Mouse (Mus musculus) megakaryocyte progenitor cell, adult 5-6 weeks (primary cell): ENCODE measurements around the gene 0610010F05Rik. TPM values are rescaled to one million over a fixed set of nuclear protein-coding genes. Genes with fewer than 3 reads are reported as not detected.
"Not testable (repeated sequence)": the region's sequence is repeated elsewhere in the genome, so short reads cannot be mapped to it uniquely, and the experiment has no call there.

Source experiments
- ATAC-seq: replicated peaks from 2 replicates; pipeline ENCODE4 v1.8.0; 2016; ENCODE audit warnings: mild to moderate bottlenecking, moderate TSS enrichment, inconsistent platforms; ENCODE audit not compliant: poor library complexity
- total RNA-seq, 2 experiments: library from RNA; stranded (forward) in 1 of 2; stranded (reverse) in 1 of 2; fragments of 157-497, 149-512 nt in 1 of 2; fragments of 200-1000 nt in 1 of 2; gene quantifications; 2 replicates each; pipeline versions ENCODE4 v1.2.3 to v1.2.4; 2015 to 2017

Gene 0610010F05Rik
- total RNA-seq (2015) (21.8 and 26.9 TPM in 2 replicates), total RNA-seq (2017) (38.1 and 39.1 TPM in 2 replicates)

GRCm38 (mm10) chr11:23632945-23633878 lies at the start of gene 0610010F05Rik:
Gene 0610010F05Rik (minus strand): TSS chr11:23633639.
- peak; percentile 95 for ATAC-seq

DNA sequence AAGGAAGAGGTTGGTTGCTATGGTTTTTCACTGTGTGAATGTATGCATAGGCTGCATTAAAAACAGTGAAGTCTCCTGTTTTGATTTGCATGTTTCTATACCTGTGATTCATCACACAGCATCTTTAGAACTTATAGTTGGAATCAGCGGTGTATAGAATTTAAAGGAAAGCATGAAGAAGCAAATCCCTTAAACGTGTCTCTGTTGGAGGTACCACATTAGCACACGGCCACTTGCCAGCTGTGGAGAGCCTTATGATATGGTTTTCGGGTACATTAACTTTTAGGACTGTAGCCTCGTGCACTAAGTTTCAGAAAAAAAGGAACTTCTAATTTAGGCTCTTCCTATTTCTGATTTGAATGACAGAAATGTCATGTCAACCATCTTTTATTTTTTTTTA lies 49.1 kb upstream of the 0610010F05Rik start:
- ATAC-seq, result no peak

- ATAC-seq, result no peak
Observed at GRCm38 (mm10) chr11:23680435-23680950, 47.1 kb upstream of the 0610010F05Rik start.

DNA sequence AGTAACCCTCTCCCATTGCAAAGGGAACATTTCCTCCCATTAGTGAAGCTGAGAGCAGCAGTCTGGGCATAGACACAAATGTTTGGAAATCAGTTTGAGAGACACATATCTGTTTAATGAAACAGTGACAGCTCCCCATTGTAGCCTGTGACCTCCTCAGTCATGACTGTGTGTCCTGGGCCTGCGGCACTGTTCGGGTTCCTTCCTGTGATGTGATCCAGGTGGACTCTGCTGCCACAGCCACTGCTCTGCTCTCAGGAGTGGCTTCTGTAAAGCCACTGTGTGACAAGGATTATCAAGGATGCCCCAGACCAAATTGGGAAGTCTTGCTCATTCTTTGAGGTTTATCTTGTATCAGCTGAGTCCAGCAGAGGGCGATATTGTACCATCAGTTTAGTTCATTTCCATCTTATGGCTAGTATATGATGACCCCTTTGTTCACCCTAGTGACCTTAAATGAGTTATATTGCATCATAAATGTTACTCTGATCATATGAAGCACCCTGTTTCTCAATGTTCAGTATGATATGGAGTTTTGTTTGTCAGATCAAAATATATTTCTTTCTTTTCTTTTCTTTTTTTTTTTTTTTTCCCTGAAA lies 45.7 kb upstream of the 0610010F05Rik start:
- peak; percentile 97 for ATAC-seq

DNA sequence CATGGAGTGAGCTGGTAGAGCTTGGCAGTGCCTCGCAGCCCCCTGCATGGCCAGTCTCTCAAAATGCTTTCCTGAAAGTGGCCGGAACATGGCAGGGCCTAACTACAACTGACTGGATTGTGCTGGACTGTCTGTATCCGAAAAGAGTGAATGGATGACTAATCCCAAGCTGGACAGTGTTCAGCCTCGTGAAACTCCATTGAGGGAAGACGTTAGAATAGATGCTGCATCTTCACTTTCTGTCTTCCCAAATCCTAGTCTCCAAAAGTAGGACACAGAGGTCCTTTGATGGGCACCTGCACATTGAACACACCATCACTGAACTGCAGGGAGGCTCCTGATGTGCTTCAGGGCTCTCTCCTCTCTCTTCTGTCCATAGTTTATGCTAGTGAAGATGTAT lies 42.7 kb upstream of the 0610010F05Rik start:
- no peak for ATAC-seq

GRCm38 (mm10) chr11:23672256-23672749 lies 38.9 kb upstream of the 0610010F05Rik start:
- no peak for ATAC-seq

- no peak for ATAC-seq
Observed at GRCm38 (mm10) chr11:23667128-23667527, 33.7 kb upstream of the 0610010F05Rik start.

- ATAC-seq, result no peak
Observed at GRCm38 (mm10) chr11:23666526-23666925, 33.1 kb upstream of the 0610010F05Rik start.

GRCm38 (mm10) chr11:23665798-23666501 lies 32.5 kb upstream of the 0610010F05Rik start, which contains the start of gene Pex13:
Gene Pex13 (minus strand): TSS chr11:23665959.
- ATAC-seq, result peak; percentile 90

- ATAC-seq, result peak; percentile 32
Observed at GRCm38 (mm10) chr11:23665311-23665786, 31.9 kb upstream of the 0610010F05Rik start, which contains the start of gene Pus10. Gene Pus10 (plus strand): TSS chr11:23665674.

GRCm38 (mm10) chr11:23664232-23664631 lies 30.8 kb upstream of the 0610010F05Rik start:
- ATAC-seq, result no peak

GRCm38 (mm10) chr11:23657791-23658190 lies 24.4 kb upstream of the 0610010F05Rik start:
- no peak for ATAC-seq

DNA sequence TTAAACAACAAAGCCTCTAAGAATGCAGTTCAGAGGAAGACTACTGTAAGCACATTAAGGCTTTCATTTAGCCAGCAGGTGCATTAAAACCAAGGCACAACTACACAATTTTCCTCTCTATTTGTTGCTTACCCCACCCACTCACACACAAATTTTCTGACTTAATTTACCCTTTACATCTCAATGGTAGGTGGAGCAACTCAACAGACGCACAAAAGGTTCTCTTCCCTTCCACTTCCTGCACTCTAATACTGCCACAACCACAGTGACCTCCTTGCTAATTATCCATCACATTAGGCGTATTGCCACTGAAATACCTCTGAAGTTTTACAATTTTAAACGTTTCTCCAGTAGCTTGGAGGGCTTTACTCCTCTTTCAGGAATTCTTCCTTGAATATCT lies 20.2 kb upstream of the 0610010F05Rik start:
- no peak for ATAC-seq

- no peak; the same call in 1 of the 2 replicates for ATAC-seq
Observed at GRCm38 (mm10) chr11:23647835-23648234, 14.4 kb upstream of the 0610010F05Rik start.

DNA sequence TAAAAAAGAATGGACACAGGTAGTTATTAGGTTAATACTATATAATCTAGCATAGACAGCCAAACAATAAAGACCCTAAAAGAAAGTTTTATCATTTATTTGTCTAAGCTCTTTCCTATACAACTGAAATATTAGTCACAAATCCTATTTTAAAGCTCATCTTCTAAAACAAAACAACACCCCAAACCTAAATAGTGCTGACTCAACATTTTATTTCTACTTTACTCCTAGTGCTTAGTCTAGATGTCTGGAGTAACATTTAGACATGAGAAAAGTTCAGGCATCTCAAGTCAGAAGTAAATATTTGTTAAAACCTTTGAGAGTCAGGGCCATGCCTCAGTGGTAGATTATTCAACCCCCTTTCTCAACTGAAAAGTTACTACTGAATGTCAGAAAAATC lies 14.0 kb upstream of the 0610010F05Rik start:
- ATAC-seq, result no peak

- no peak for ATAC-seq
Observed at GRCm38 (mm10) chr11:23634573-23634972, 1.1 kb upstream of the 0610010F05Rik start.

DNA sequence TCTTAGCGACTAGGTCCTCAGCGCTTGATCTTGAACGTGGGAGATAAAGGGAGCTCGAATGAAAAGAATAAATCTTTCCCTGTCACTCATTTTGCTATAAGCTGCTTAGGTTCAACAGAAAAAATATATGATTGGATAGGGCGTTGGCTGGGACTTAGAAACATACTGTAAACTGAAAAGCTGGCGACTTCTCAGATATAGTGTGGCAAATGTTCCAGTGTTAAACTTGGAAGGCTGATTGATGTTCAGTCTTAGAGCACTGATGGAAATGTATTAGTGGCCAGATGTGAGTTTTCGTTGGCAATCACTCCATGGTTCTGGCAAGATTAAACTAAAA lies 408 bp upstream of the 0610010F05Rik start:
- ATAC-seq, result no peak

DNA sequence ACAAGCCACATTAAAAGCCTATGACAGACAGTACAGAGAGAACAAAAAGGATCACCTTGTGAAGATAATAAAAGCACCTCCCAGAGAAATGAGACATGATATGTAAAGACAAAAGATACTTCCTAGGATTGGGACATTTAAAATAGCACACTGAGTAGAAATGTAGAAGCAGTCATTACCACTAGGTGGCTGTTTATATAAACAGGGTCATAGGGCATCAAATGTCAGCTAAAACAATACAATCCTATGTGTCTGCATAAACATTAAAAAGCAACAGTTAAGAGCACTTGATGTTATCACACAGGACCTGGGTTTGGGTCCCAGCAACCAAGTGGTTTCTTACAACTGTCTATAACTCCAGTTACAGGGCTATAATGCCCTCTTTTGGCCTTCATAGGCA lies 2.8 kb downstream of the 0610010F05Rik start:
- ATAC-seq, result no peak

DNA sequence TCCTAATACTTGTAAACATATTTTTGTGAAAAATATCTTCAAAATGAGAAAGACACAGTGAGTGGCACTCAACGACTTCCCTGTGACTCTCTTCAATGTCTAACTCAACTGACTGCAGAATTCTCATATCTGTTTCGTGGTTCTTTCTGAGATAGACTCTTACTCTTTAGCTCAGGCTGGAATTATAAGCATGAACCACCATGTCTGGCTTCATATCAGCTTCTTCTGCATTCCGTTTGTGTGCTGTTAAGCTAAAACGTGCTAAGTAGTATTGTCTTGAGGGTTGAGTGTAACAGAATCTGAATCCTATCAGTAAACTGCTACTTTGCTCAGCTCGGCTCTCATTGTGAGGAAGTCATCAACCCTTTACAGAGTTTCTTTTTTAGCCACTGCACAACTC lies 14.4 kb downstream of the 0610010F05Rik start:
- ATAC-seq, result no peak

- ATAC-seq, result peak; percentile 50
Observed at GRCm38 (mm10) chr11:23614546-23614945, 18.9 kb downstream of the 0610010F05Rik start.

GRCm38 (mm10) chr11:23607291-23607690 lies 26.1 kb downstream of the 0610010F05Rik start:
- not testable (repeated sequence) for ATAC-seq
